Mouse (Mus musculus): ENCODE data around the gene Snrnp27.

DNA sequence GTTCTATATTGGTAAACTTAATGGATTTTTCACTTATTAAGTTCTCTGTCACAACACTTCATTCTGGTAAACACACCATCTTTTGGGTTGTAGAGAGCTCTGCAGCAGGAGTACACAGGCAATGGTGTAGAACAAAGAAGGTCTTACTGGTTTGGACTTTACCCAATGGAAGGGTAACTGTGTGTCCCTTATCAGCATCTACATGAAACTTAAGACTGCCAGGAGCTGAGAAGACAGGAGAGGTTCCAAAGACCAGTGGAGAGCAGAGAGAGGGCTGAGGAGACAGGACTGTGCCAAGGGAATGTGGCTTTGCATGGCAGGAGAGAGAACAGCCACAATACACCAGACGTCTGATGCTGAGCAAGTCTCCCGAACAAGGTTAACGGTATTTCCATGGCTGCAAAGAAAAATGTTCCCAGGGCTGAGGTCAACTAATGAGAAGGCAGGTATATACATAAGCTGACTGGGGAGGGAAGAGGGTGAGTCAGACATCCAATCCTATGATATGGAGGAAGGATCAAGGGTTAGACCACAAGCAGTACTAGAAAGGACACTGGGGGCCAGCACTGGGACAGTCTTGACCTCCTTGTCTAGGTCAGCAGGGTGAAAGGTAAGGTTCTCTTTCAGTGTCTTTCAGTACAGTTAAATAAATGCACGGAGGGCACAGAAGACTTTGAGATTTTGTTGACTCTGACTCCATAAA, 23.9 kb upstream of the Snrnp27 start:
- TF ChIP-seq CTCF (IDR thresholded peaks at IDR 0.05; ENCODE audit: borderline replicate concordance, insufficient read depth, low read depth, low read length) = no peak
- TF ChIP-seq POLR2A (IDR thresholded peaks at IDR 0.05; ENCODE audit: borderline replicate concordance, insufficient read depth, low read length) = no peak

All from cerebellum, adult 2 months (tissue).